Mouse (Mus musculus) cerebellum, adult (tissue): ENCODE results near the gene Gm20814.
"Not testable (repeated sequence)": the region's sequence is repeated elsewhere in the genome, so short reads cannot be mapped to it uniquely, and the experiment has no call there.

Source experiments
- ATAC-seq: cut with Nextera tagmentation; 2 replicates; pipeline ENCODE4 v1.9.2; 2017; ENCODE audit warnings: mild to moderate bottlenecking, moderate library complexity, mixed read lengths; ENCODE audit not compliant: insufficient number of reproducible peaks, low FRiP score, low TSS enrichment

The Gm20814 gene

DNA sequence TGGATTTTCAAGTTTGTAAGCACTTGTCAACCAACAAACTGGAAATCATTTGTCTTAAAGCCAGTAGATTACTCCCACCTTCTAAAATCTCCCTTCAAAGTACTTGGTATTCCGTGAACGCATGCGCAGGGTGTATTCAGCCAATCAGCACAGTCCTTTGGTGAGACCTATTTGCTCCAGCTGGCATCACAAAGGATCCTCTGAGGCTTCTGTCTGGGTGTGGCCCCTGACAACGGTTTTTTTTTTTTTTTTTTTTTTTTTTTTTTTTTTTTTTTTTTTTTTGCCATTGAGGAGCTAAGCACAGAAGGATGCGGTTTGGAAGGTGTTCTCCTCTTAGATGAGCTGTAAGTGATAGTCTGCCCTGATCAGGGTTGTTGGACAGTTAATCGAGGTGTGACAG lies at the start of gene Gm20814:
Gene Gm20814, plus strand, starts transcription at position 301 of the 400 bp plus-strand sequence.
- not testable (repeated sequence) for ATAC-seq
